ENCODE assay signal across 8 mouse cellular contexts in the genomic region with DNA sequence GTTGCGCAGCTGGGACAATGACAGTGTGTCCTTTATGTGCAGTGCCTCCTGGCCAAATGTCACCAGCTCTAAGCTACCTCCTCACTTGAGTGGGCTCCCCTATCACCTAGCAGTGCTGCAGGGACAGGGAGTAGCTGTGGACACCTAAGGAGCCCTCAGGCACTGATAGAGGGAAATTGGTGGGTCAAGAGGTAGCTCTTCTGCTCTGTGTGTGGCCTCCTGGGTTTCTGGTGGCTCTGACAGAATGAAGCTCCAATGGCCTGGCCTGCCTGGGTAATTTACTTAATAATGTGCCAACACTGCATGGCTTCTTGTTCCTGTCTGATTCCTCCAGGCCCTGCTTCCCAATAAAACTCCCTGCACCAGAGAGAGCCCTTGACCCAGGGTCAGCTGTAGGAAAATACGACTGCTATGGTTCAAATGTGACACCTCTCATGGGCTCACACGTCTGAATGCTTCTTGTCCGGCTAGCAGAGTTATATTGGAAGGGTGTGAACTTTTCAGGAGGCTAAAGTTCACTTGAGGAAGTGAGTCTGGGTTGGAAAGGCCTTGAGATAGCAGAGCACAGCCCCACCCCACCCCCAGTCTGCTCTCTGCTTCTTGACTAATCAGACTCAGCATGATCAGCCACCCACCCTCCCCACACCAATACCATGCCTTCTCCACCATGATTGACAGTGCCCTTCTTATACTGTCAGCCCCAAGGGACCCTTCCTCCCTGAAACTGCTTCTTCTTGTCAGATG.
DNase-seq lines count a peak whose midpoint lies in the region; ATAC-seq and TF ChIP-seq lines count a peak whose summit lies in the region.
"Had no signal": no experiment of that assay in that cellular context is flagged by ENCODE, and none has a peak within 500 bp of the region (broad histone marks: within the 10 kb centered on the region; RNA-seq: fewer than 3 reads in every experiment).

No protein-coding gene starts in this region.

- peaks cover 48% of the 10 kb centered on the region for H3K27me3 ChIP-seq in hindbrain, embryonic 13.5 days
- peaks cover 11% of the 10 kb centered on the region; the same call in 1 of the 2 replicates for H3K27me3 ChIP-seq in hindbrain, postnatal 0 days (ENCODE audit: insufficient read depth, low read length)
- H3K27me3 ChIP-seq in intestine, embryonic 14.5 days (replicated peaks; ENCODE audit: control insufficient read depth, insufficient read depth, low read length) = no peaks in the 10 kb centered on the region

- no peak for DNase-seq in hindbrain, postnatal 0 days (ENCODE audit: low spot score)
- peak; percentile 46 for DNase-seq in MEL-GATA-1-ER (ENCODE audit: extremely low read depth, low read depth)
- no peak for DNase-seq in intestine, embryonic 14.5 days (ENCODE audit: low spot score)
- no peak for DNase-seq in layer of hippocampus, adult 8-10 months (ENCODE audit: low spot score in 2 of 2)
- no peak for DNase-seq in testis, postnatal 10 days (ENCODE audit: low spot score)
- DNase-seq: thymus, postnatal 36 days had no signal

- WGBS in hindbrain, embryonic 13.5 days = 48% methylated on average over 4 of the region's 4 CpGs
- 58% methylated on average over 4 of the region's 4 CpGs for WGBS in hindbrain, postnatal 0 days
- 58% methylated on average over 4 of the region's 4 CpGs for WGBS in intestine, embryonic 14.5 days

- H3K4me1 ChIP-seq in hindbrain, embryonic 13.5 days (replicated peaks) = peaks cover 52% of the 10 kb centered on the region
- peaks cover 20% of the 10 kb centered on the region for H3K4me1 ChIP-seq in hindbrain, postnatal 0 days (ENCODE audit: insufficient read depth, low read length)
- H3K4me1 ChIP-seq in intestine, embryonic 14.5 days (replicated peaks; ENCODE audit: control insufficient read depth, insufficient read depth, low read length) = peaks cover 13% of the 10 kb centered on the region

- no peak for TF ChIP-seq CTCF in hindbrain, postnatal 0 days (IDR thresholded peaks at IDR 0.05; ENCODE audit: low read depth)

- no peak overlapping the region for H3K9ac ChIP-seq in hindbrain, embryonic 13.5 days
- no peak overlapping the region for H3K9ac ChIP-seq in hindbrain, postnatal 0 days (replicated peaks; ENCODE audit: low read length)
- H3K9ac ChIP-seq in intestine, embryonic 14.5 days (ENCODE audit: low read length) = no peak overlapping the region

- H3K4me3 ChIP-seq in hindbrain, embryonic 13.5 days = no peak overlapping the region
- no peak overlapping the region for H3K4me3 ChIP-seq in hindbrain, postnatal 0 days (ENCODE audit: low read length)
- no peak overlapping the region for H3K4me3 ChIP-seq in intestine, embryonic 14.5 days (ENCODE audit: low read depth, low read length)

- ATAC-seq in hindbrain, embryonic 13.5 days (ENCODE audit: low FRiP score) = no peak
- ATAC-seq in hindbrain, postnatal 0 days = no peak
- ATAC-seq in intestine, embryonic 14.5 days (replicated peaks; ENCODE audit: low FRiP score, low TSS enrichment, low read depth) = peak; percentile 73
- ATAC-seq in megakaryocyte progenitor cell, adult 5-6 weeks (replicated peaks; ENCODE audit: poor library complexity) = peak; percentile 49

- 0 out of 2 replicates have a peak overlapping the region, but pooled peaks have one; percentile 23 for H3K27ac ChIP-seq in hindbrain, embryonic 13.5 days
- no peak overlapping the region for H3K27ac ChIP-seq in hindbrain, postnatal 0 days
- no peak overlapping the region for H3K27ac ChIP-seq in intestine, embryonic 14.5 days (ENCODE audit: low read depth)

- H3K4me2 ChIP-seq in hindbrain, embryonic 13.5 days = no peak overlapping the region
- H3K4me2 ChIP-seq in hindbrain, postnatal 0 days (ENCODE audit: low read depth, low read length) = no peak overlapping the region
- H3K4me2 ChIP-seq in intestine, embryonic 14.5 days (ENCODE audit: low read length) = no peak overlapping the region

- H3K9me3 ChIP-seq in hindbrain, embryonic 13.5 days = no peaks in the 10 kb centered on the region
- no peaks in the 10 kb centered on the region for H3K9me3 ChIP-seq in hindbrain, postnatal 0 days (ENCODE audit: low read length)
- no peaks in the 10 kb centered on the region for H3K9me3 ChIP-seq in intestine, embryonic 14.5 days (ENCODE audit: control insufficient read depth, low read length)

- no peaks in the 10 kb centered on the region for H3K36me3 ChIP-seq in hindbrain, embryonic 13.5 days
- H3K36me3 ChIP-seq in hindbrain, postnatal 0 days (ENCODE audit: insufficient read depth, low read length) = no peaks in the 10 kb centered on the region
- no peaks in the 10 kb centered on the region for H3K36me3 ChIP-seq in intestine, embryonic 14.5 days (ENCODE audit: control insufficient read depth, insufficient read depth, low read length)

Comparison
In these comparisons a context has a peak if more than half of its experiments do, and no peak if none do; other contexts are left out.
1. ATAC-seq: peak in intestine, embryonic 14.5 days (single experiment) and megakaryocyte progenitor cell, adult 5-6 weeks (single experiment); none in hindbrain, embryonic 13.5 days (single experiment) and hindbrain, postnatal 0 days (single experiment).